Mouse (Mus musculus): ENCODE data around the gene Kif18a.

- TF ChIP-seq GATA1 (IDR thresholded peaks at IDR 0.05; ENCODE audit: borderline replicate concordance, low read length), result no peak
- no peak for TF ChIP-seq FLI1 (IDR thresholded peaks at IDR 0.05; ENCODE audit: low read length)
Measured at GRCm38 (mm10) chr2:109235741-109236140, 44.8 kb upstream of the Kif18a start.
